Mouse (Mus musculus) G1E (cell line): ENCODE results near the gene Me3.

ENCODE experiments used
- CTCF ChIP-seq: IDR thresholded peaks from 2 replicates; pipeline ENCODE4 v1.5.1; 2012; ENCODE audit warnings: low read depth, low read length, inconsistent platforms, mixed read lengths
- GATA2 ChIP-seq: IDR thresholded peaks from 2 replicates; pipeline ENCODE4 v1.6.1; 2012; ENCODE audit warnings: low read depth, low read length, inconsistent platforms, borderline replicate concordance

DNA sequence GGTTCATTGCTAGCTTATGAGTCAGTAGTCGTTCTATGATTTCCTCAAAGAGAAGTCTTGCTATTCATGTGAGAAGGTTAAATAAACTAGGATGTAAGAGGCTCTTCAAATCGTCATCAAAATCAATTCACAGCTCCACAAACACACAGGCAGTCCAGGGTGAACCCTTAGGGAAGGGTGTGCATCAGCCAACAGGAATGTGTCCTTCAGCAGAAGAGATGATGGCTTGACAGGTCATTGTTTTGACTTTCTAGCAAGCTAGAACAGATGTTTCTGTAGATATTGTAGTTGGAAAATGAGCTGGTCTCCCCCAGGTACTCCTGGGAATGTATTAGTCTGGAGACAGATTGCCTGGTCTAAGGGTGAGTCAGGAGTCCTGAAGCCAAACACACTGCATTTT, 177.2 kb downstream of the Me3 start:
- TF ChIP-seq CTCF (no peak), GATA2 (no peak)
